Mouse (Mus musculus) adrenal gland, postnatal 10 days (tissue): ENCODE results near the gene Ralgds. TPM values are rescaled to one million over a fixed set of nuclear protein-coding genes. Genes with fewer than 3 reads are reported as not detected.
A peak's percentile ranks its signal among the peaks of the same experiment; 100 is the strongest.

Experiments used
- DNase-seq: peaks from one replicate; pipeline ENCODE4 v3.0.0; 2021; ENCODE audit warnings: mixed read lengths
- total RNA-seq, 2 experiments: library from RNA; stranded (reverse); gene quantifications; 2 replicates each; pipeline ENCODE4 v1.2.3; 2021

Gene Ralgds
- total RNA-seq, 2 experiments from 2014 or later = 31.5 to 47.4 TPM

DNA sequence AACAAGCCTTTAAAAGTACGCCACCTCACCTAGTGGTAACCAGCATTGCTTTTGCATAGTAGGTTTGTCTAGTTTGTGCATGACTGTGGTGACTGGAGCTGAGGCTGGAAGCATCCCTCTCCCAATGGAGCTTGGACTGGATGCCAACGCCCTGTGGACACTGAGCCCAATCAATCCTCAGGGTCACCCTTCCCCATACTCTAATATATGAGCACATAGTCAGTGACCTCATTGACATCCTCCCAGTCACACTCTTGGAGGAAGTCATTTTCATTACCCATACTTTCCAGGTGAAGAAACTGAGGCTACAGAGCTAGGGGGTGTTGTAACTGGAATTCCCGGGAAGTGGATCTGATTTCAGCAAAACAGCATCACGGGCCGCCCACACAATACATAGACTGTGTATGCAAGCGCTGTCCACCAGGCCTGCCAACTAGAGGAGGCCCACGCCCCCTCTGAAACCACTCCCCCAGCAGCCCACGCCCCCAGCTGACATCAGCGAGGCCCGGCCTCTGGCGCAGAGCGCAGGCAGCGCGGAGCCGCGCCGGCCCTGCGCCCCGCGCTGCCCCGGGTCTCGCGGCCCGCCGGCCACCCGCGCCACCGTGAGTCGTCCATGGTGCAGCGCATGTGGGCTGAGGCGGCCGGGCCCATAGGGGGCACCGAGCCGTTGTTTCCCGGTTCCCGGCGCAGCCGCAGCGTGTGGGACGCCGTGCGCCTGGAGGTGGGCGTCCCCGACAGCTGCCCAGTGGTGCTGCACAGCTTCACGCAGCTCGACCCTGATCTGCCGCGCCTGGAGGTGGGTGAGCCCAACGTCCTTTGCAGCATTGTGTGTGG is 20.2 kb downstream of the Ralgds start:
- peak; percentile 95 for DNase-seq

DNA sequence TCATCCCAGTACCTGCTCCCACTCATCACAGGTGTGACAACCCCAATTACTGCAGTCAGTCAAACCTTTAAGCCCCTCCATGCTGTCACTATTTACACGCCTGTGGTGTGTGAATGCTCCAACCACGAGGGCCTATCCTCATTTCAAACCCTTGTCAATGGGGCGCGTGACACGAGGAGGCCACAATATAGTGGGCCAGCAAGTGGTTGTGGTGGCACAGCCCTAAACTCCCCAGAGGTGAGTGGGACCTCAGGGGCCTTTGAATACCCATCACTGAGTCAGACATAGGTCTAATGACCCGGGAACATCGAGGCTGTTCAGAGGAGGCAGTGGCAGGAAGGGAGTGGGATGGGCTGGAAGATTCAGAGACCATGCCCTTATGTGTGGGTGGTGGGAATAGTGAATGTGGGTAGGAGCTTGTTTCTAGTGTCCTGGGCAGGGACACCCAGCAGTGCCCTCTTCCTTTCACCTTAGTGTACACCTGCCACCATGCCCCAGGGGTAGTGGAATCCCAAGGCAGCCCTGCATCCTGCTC is 21.0 kb downstream of the Ralgds start:
- no peak for DNase-seq

DNA sequence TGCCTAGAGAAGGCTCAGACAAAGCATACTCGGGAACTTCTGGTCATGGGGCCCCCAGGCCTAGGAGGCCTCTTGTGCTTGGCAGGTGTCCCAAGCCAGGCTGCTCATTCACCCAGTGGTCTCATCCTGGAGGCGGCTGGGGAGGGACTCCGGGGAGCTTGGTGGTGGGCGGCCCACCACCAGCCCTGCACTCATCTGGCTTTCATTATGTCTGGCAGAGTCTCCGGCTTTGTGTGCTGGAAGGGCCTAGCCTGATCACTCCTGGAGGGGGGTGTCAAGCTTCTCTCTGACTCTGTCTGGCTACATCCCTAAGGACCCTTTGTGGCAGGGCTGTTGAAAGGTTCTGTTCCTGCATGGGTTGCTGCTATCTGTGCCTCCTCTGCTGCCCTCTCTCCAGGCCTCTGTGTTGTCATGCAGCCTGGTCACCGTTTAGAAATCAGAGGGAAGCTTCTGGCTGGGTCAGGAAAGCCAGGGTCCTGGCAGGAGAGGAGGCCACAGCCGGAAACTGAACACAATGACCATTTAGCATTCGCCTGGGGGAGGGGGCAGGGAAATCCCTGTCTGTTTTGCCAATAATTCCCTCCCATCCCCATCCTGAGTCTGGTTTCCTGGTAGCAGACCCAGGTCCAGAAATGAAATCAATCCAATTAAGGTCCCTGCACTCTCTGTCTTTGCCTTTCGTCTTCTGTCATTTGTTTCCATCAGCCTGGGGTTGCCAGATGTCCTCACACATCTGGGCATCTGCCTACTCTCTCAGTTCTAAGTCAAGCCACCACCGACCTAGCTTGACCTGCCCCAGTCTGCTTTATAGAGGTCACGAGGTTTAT is 21.7 kb downstream of the Ralgds start:
- peak; percentile 59 for DNase-seq

DNA sequence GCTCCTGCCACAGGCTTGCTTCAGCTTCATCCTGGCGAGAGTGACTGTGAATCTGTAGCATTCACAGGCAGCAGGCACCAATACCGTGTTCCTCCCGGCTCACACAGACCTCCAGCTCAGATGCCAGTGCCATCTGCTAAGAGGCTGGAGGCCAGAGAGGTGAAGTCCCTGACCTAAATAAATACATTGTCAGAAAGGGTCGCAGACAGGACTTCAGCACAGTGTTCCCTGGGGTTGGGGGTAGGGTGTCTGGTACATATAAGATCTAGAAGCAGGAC is 22.3 kb downstream of the Ralgds start:
- no peak for DNase-seq

DNA sequence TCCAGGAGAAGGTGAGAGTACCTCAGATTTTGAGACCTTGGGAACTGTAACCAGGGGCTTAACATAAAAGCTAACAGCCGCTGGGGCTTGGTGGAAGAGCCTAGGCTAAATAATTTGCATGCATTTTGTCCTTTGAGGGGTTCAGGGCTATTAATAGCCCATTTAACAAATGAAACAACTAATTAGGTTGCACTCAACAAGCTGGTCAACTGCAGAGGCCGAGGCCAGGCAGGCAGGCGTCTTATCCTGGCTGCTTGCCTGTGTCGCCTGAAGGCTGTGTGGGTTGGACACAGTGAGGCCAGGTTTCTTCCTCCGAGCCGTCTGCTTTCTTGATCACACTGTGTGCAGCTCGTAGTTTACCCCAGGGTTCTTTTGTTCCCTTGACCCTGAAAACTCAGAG is 22.7 kb downstream of the Ralgds start:
- DNase-seq = peak; percentile 65

DNA sequence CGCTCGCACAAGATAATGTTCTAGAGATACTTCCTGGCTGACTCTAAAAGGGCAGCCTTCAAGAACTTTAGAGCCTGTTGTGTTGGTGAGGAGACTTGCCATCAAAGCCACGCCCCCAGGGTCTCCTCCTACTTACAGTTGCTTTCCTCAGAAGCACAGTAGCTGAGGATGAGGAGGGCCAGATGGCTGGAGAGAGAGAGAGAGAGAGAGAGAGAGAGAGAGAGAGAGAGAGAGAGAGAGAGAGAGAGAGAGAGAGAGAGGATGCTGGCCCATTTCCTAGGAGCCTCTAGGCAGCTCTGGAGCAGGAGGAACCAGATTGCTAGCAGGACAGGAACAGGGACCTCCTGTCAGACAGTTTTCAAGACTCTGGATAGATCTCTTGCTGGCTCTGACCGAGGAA is 23.2 kb downstream of the Ralgds start:
- DNase-seq = no peak

DNA sequence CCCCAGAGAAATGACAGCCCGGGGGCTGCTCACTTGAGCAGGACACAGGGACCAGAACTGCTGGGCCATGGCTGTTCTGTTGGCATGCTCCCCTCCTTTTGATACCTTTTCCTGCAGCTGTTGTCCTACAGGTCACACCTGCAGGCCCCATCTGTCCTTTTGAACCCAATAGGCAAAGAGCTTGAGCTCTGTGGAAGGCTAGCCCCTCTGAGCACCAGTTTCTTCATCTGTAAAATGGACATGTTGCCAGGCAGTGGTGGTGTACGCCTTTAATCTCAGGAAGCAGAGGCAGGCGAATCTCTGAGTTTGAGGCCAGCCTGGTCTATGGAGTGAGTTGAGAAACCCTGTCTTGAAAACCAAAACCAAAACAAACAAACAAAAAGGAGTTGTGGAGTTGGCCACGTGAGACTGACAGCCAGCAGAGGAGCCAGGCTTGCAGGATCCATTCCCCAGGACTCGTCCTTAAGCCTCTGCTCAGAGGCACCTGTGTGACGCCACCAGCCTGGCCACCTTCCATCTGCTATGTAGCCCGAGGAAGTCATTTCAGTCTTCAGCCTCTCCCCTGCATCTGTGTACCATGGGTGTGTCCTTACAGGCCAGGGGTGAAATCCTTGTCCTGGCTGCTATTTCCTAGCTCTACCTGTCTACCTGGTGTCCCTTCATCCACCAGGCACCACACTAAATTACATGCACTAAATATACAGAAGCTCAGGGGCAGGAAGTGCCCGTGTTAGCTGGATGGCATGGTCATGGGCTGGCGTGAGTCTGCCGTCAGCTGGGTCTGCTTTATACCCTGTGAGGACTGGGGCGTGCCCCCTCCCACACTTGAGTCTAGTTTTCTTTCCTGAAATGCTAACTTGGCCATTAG is 24.1 kb downstream of the Ralgds start:
- DNase-seq = no peak

DNA sequence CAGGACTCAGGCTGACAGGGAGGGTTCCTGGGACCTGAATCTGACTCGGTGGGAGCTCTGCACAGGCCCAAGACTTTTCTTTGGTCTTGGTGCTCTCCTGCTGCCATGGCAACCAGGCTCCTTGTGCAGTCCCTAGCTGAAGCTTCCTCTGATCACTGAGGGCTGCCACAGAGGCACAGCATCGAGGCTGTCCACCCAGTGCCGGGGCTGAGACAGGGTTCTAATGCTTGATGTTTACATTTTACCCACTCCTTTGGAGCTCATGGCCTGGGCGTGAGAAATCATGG is 24.7 kb downstream of the Ralgds start:
- no peak for DNase-seq

DNA sequence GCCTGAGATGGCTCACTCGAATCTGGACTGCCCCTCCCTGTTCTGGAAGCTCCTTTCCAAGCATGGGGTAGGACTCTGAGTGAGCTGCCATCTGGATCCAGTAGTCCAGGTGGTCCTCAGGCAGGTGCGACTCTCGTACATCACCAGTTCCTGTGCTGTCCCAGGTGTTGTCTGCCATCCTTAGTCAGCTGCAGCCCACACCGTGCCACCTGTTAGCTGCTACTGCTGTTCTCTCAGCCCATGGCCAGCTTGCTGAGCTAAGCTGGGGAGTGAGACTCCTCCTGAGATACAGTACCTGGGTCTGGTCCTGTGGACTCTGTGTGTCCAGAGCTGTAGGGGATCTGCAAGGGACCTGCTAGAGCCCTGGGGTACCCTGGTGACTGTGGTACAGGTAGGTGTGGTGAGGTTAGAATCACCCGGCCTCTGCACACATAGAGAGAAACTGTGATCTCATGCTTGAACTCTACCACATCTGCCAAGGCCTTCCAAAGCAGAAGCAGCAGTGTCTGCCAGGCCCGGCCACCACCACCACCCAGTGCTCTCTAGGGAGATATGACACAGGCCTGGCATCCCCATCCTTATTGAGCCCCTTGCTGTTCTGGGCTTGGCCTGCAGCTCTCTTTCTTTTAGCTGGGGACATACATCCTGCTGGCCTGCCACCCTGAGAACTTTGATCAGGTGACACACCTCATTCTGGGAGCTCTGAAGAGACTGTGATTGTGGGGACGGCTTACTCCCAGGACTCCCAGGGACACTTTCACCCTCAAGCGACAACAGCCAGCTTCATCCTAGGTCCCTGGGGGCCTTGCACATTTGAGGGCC is 25.3 kb downstream of the Ralgds start:
- DNase-seq = no peak

DNA sequence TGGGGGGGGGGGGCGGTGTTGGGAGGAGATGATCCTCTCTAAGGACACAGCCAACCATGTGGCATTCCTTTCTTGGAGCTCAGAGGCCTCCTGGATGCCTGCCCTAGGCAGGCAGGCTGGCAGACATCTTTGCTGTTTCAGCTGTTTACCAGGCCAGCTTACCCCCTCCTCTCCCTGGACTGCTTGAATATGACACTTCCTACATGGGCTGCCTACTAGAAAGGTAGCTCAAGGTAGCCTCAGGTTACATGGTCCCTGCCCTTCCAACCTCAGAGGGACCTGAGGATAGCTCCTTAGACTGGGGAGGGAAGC is 25.8 kb downstream of the Ralgds start:
- no peak for DNase-seq

DNA sequence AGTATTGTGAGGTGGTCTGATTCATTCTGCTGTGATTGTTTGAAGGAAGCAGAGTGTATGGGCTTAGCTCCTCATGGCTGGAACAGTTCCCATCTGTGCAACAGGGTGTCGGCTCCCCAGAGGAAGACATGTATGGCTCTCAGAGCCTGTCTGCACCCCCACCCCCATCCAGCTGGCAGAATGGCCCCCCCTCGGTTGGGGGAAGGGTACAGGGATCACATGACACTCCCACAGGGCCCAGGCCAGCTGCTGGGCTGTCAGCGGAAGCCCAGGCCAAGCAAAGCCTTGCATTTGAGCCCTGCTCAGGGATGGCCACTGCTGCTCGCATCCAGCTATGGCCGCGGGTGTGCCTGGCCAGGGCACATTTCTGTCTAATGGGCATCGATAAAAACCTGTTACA is 26.3 kb downstream of the Ralgds start:
- peak; percentile 77 for DNase-seq

DNA sequence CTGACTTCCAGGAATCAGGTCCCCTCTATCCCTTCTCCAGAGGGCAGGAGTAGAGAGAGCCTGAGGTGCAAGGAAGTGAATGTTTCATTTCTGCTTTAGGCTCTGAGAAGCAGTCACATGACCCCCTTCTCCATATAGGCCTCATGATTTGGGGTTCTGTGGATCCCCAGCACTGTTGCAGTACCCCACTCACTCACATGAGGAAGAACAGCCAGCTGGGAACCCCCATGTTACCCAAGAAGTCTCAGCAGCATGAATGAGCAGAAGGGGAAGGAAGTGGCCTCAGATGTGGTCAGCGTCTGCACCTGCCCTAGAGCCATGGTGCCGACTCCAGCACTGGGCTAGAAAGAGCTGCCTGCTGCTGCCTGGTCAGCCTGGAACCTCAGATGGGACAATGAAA is 27.0 kb downstream of the Ralgds start:
- no peak for DNase-seq

DNA sequence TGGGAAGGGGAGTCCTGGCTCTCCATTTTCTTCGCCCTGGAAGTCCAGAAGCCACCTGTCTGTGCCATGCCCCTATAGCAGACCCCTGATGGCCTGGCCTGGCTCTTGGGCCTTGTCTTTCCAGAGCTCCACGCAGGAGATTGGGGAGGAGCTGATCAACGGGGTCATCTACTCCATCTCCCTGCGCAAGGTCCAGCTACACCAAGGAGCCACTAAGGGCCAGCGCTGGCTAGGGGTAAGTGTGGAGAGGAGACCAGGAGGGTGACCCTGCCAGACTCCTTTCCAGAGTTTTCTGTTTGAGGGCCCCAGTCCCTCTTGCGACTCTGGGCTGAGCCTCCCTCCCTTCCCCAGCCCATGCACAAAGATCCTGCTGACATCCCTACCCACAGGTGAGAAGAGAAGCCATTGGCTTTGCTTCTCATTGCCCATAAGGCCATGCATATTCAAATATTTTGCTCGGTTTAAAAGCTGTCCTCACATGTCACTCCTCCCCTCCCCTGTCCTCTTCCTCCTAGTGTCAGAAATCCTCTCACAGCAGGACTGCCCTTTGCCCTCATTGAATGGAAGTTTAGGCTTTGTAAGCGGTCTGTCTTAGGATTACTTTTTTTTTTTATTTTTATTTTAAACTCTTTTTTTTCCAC is 27.8 kb downstream of the Ralgds start:
- no peak for DNase-seq

DNA sequence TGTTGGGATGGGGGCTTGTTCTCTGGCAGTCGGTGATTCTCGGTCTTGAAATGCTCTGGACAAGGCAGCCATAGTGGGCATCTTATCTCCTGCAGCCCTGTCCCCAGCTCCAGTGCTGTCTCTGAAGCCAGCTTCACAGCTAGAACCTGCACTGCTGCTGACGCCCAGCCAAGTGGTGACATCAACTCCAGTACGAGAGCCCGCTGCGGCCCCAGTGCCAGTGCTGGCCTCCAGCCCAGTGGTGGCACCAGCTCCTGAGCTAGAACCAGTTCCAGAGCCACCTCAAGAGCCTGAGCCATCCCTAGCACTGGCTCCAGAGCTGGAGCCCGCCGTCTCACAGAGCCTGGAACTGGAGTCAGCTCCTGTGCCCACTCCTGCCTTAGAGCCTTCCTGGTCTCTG is 31.0 kb downstream of the Ralgds start:
- DNase-seq = no peak

DNA sequence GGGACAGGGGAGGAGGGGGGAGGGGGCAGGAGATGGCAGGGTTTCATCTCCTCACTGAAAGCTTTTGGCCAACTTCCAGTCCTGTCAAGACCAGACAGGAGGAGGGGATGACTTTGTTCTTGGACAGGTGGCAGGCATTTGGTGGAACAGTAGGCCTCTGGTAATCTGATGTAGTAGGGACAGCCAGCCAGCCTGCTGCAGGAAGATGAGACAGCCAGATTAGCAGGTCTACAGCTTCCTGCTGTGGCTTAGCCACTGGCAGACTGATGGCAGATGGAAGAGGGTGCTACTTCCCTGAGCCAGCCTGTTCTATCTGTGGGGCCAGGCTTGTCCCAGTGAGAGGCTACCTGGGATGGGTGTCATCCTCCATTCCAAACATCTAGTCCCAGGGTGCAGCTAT is 33.1 kb downstream of the Ralgds start:
- no peak for DNase-seq

DNA sequence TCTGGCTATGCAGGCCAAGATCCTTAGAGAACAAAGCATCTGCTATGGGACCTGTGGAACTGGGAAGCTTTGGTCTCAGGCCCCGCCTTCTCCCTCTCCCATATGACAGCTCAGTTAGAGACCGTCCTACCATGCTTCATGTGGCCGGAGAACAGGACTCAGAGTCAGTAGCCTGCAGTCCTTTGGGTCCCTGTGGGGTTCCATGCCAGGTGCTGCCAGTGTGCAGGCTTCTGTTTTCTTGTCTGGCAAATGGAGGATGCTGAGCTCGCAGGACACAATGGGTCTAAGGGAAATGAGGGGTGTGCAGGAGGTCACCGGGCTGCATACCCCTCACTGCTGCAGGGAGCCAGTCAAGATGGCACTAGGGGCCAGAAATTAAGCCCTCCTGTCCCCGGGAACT is 33.6 kb downstream of the Ralgds start:
- no peak for DNase-seq

DNA sequence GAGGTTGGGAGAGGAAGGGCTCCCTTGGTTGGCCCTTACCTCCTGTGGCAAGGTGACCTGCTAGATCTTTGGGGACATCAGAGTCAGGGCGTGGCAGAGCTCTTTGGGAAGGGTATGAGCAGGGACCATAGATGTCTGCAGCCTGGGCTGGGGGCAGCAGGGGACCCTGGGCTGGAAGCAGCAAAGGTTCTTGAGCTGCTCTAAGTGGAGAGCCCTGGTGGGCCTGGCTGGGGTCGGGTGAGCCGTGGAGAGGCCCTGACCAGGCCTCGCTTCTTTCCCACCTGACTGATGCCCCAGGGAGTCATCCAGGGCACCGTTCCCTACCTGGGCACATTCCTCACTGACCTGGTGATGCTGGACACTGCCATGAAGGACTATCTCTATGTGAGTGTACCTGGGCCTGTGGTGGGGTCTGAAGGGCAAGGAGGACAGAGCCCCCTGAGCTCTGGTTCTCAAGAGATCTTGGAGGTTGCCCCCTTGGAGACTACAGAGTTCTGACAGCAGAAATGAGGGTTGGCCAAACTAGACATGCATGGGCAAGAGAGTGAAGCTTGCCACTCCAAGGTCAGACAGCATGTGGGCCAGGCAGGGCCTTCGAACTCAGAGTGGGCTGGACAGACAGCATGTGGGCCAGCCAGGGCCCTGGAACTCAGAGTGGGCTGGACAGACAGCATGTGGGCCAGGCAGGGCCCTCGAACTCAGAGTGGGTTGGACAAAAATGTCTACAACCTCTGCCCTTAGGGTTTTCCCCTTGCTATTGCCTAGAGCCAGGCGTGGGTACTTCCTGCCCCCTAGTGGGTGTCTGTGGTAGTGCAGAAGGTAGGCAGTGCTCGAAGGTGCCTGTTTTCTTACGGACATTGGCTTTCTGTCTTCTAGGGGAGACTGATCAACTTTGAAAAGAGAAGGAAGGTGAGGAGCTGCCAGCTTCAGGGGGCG is 34.6 kb downstream of the Ralgds start:
- peak; percentile 94 for DNase-seq

DNA sequence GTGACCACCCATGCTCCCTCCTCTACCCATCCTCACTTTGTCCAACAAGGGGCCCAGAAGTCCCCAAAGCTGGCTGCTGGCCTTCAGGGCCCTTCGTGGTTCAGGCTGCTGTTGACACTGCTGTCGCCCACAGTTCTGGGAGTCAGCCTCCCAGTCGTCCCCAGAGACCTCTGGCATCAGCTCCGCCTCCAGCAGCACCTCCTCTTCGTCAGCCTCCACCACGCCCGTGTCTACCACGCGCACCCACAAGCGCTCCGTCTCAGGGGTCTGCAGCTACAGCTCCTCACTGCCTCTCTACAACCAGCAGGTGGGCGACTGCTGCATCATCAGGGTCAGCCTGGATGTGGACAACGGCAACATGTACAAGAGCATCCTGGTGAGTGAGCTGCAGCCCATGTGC is 36.2 kb downstream of the Ralgds start:
- no peak for DNase-seq

DNA sequence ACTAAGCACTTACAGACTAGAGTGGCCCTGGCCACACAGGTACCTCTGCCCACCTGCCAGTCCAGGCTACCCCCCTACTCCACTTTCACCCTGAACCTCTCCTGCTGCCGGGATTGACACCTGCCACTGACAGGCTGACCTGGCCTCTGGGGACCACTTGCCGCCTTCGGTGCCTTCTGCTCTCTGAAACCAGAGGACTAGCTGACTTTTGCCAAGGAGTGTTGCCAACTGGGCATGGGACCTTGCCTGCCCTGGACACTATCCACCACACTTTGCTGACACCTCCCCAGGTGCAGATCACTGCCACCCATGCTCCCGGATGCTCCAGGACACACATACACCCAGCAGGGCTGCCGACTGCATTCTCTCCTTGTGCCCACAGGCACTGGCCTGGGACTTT is 39.4 kb downstream of the Ralgds start:
- DNase-seq = no peak

DNA sequence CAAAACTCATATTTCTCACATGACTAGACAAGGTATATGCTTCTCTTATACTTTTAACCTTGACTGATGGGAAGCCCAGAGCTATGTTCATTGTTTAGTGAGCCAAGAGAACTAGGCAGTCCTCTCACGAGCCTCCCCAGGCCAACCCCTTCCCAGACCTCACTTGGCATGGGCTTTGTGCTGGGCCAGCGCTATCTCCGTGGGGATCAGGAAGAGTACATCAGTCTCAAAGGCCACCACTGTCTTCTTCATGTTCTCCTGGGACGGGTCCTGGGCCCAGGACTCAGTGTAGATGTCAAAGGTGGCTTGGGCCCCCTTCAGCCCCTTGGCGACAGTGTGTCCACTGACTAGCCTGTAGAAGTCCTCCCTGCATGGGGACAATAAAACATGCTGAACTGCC is 44.5 kb downstream of the Ralgds start:
- DNase-seq = no peak

DNA sequence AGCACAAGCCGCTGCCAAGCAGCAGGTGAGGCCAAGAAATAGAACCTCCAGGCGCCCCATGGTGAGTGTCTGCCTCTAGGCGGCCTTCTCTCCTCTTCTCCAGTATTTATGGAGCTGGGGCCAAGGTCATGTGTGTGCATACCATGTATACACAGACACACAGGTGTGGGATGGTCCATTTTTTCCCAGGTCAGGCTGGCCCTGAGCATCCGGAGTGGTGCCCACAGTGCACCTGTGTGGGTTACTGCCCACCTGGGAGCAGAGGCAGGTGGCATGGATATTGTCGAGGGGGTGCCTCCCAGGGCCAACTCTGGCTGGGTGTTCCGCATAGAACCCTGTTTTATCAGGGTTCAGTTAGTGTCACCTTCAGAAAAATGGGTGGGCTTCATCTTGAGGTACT is 50.4 kb downstream of the Ralgds start, which contains the start of gene Cel:
Gene Cel (minus strand): TSS at position 101 of the 400 bp plus-strand sequence.
- DNase-seq = no peak
